Mouse (Mus musculus) lung, adult 18-20 months (tissue): Measurements from ENCODE around the gene Cxcl1.
"Not testable (repeated sequence)": the region's sequence is repeated elsewhere in the genome, so short reads cannot be mapped to it uniquely, and the experiment has no call there.

Source experiments
- DNase-seq, 2 experiments: peaks; one replicate each; pipeline ENCODE4 v3.0.0; 2022; ENCODE audit warnings: mixed read lengths in 2 of 2

Cxcl1 gene

DNA sequence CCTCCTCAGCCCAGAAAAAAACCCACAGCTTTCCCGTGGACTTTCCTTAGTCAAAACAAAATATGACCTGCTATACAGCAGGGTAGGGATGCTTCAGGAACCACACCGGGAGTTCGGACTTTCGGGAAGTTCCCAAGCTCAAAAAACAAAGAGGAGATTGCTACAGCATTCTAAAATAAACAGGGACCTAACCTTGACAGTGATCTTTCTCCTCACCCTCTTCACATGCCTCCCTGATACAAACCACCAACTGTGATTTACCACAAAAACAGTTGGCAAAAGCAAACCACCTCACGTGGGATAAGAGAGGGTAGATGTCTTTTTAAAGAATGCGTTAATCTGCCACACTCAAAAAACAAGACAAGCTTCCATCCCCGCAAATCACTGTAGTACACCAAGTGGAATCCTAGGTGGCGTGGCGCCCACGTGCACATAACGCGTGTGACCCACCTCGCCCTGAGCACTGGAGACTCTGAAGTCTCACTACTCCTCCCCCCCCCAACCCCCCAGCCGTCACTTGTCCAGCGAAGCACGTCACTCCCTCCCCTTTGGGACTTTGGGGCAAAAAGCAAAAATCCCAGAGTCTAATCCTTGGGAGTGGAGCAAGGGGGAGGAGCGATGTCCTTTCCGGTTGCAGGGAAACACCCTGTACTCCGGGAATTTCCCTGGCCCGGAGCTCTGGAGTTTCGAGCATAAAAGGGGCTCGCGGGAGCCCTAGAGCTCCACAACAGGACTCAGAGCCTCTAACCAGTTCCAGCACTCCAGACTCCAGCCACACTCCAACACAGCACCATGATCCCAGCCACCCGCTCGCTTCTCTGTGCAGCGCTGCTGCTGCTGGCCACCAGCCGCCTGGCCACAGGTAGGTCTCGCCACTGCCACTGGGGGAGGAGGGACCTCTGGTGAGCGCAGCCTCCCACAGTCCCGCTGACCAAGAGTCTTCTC is at the start of gene Cxcl1:
Cxcl1 (plus strand) TSS at position 723 of the 945 bp plus-strand sequence.
- DNase-seq, result peak; percentile 26 to 33

DNA sequence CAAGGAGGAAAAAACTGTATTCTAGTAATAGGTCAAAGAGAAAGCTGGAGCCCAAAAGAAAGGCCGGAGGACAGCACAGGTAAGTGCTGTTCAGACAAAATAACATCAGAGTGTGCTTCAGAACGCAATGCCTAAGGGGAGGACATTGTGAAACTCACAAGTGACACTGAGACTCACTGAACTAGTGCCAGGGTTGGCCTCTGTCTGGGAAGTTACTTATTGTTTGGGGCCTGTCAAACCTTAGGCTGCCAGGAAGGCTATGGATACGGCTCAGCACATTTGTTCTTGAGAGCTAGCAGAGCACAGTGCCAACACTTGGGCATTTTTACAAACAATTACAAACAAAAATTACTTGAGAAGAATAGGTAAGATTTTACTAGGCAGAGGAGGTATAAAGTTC is 47.1 kb upstream of the Cxcl1 start:
- peak; percentile 6 to 34 for DNase-seq

DNA sequence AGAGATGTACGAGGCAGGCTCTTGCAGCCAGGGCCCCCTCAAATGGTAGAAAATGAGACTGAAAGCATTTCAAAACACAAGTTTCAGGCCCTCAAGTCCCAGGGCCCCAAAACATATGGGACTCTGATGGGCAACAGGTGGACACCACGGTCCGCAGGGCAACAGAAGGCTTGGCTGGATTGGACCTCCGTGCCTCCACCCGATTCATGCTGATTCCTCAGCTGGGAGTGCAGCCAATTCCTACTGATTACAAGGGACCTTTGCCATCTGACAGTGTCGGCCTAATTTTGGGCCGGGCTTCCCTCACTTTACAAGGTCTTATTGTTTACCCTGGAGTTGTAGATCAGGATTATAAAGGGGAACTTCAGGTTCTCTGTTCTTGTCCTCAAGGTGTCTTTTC is 40.9 kb upstream of the Cxcl1 start:
- DNase-seq, result not testable (repeated sequence)

DNA sequence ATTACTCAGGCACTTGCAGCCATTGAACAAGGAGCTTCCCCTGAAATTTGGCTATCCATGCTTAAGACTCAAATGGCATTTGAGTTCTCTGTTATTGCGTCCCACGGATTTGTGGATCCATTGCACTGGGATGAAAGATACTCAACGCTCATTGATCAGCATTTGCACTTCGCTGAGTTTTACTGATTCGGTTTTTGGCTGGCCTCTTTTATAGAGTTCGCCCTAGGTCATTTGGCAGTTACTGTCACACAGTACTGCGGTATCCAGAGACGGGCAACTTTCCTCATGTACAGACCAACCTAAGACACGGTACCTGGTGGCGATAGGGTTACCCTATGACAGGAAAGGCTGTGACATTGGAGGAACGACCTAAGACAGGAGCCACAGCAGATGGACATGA is 39.6 kb upstream of the Cxcl1 start:
- not testable (repeated sequence) for DNase-seq

DNA sequence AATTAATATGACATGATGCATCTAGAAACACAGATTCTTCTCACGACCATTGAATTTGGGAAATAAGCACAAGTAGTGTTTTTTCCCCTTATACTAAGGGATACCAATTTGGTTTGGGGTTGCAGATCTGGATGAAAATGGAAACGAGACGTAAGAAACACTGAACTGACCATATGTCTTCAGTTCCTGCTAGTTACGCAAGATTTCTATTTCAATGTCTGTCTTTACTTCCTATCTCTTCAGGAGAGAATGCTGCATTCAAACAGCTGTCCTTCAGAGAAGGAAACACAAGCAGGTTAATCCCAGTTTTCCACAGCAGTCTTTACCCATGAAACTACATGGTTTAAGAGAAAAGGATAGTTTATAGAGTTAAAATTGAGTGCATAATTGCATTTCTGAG is 37.8 kb upstream of the Cxcl1 start:
- no peak for DNase-seq

DNA sequence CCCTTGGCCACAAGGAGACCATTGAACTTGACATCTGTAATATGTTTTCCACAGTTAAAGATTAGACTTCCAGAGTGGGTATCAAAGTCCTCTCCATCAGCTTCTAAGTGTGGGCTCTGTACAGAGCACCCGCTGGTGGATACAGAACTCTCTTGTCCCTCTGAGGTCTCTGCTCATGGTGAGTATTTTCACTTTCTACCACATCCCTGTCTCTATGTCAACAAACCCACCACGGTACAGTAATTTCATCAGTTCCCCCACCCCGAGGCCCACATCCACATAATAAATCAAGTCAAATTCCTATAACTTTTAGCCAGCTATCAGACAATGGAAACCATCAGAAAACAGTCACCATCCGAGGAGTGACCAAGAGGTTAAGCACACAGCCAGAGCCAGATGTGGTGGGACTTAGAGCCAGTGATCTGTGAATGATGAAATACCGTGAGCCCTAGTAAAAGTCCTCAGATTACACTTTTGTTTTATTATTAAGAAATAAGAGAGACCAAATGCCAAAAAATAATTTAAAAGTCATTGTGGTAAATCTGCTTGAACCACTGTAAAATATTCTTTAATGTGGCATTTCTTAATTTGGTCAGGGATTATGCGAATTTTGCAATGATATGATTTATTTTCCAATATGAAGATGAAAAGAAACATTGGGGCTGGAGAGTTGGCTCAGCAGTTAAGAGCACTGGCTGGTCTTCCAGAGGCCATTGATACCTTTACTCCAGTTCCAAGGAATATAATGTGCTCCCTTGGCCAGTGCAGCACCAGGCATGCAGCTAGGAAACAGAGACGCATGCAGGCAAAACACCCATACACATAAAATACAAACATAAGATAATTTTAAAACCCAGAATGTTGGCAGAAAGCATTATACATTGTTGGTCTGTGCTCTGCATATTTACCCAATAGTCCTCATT is 35.5 kb upstream of the Cxcl1 start:
- no peak for DNase-seq

DNA sequence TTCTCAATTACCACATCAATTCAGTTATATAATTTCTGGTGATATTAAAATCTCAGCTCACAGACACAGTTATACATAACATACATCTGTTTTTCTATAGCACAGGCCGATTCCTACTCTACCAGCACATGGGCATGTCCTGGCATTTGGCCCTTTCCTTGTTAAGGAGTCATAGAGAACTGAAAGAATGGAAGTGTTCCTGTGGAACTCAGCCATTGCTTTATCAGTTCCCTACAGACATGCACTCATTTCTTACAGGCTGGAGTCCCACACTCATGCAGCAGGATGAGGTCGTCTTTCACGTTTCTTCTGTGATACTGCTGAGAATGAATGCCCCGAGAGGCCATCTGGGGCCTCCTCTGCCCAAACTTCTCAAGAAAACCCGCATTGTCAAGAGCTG is 33.6 kb upstream of the Cxcl1 start:
- no peak for DNase-seq

DNA sequence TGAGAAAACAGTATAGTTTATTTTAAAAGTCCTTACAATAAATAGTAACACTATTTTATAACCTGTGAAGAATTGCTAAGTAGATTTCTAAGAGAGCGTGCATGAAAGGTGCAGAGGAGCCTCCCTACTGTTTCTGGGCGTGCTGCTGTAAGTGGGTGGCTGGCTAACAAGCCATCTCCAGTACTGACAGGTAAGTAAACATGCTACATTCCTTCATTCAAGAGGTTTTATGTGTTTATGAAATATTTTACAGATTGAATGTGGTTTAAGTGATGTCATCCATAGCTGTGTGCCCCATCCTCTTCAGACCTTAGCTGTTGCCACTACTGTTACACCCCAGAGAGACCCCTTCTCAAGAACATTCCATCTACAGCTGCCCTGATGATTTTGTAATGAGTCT is 32.6 kb upstream of the Cxcl1 start:
- no peak for DNase-seq

DNA sequence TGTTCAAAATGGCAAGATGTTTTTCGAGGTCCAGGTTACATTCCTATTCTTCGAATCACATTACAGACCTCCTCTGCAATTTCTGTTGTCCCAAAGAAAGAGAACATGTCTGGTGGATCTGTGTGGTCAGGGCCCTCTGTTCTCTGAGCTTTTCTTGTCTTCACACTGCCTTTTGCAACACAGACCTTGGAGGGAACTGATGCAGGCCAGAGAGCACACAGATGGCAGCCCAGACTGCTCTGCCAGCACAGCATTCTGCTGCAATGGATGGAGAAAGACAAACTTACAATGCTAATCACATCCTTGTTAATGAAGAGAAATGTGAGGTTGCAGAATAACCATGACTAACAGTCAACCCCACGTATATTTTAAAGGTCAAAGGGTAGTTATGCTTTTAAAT is 32.0 kb upstream of the Cxcl1 start:
- DNase-seq, result no peak

DNA sequence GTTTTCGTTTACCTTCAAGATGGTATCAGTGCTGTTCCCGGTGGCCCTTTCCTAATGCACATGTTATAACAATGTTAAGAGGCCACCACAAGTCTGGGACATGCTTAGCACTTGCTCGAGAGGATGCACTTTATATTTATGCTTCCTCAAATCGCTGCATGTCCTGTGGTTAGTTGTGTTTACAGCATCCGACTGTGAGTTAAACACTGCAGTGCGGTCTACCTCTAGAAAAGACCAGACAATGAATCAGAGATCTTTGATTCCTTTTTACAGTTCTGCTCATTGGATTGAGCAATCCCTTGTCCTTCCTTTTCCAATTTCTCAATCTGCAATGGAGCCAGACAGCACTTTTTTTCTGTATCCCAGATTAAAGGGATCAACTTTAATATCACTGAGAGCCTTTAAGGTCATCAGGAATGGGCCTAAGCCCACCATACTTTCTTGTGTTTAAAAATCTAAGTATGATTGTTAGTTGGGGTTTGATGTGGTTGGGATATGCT is 29.1 kb upstream of the Cxcl1 start:
- no peak for DNase-seq

DNA sequence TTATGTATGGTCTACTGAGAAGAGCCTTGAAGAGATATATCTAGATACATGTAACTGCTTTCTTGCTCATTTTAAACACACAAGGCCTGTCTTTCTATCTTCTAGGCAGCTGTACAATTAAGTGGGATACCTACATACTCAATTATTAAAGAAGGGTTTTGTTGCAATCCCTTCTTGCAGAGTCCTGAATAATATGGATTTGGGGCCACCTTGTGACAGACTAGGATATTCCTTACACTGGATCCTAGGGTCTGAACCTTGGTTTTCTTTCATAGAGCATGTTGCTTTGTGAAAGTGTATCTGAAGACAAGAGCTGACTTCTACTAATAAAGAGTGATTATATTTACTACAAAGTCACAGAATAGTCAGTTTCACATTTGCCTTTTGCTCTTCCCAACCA is 24.3 kb upstream of the Cxcl1 start:
- DNase-seq, result no peak

DNA sequence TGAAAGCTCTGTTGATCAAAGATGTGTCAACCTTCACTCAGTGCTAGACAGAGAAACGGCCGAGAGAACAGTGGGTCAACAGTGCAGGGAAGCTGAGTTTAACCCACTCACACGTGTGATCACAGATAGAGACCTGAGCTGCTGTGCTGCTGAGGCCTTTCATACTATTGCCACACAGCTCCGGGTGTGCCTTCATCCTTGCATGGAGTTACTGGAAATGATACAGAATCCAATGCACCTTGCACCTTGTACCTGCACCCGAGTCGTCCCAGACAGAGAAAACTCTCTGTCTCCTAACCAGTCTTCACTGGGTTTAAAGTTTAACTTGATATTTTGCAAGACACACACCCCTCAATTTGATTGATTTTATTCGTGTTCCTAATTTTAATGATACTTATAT is 18.7 kb upstream of the Cxcl1 start:
- no peak for DNase-seq

DNA sequence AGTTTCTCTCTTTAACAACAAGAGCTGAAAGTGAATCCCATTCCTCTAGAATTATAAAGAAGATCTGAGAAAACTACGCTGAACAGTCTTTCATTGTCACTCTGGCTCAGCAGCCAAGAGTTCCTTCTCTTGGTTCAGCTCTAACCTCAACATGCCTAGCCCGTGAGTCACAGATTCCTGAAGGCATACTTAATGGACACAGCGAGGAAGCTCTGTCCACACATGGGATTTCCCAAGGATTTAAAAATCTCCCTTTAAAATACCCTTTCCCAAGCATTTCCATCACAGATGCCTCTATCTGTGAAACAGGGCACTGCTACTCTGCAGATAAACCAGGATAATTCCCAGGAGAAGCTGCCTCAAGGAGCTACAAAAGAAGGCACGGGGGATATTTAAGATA is 15.0 kb upstream of the Cxcl1 start:
- DNase-seq, result peak; percentile 47

DNA sequence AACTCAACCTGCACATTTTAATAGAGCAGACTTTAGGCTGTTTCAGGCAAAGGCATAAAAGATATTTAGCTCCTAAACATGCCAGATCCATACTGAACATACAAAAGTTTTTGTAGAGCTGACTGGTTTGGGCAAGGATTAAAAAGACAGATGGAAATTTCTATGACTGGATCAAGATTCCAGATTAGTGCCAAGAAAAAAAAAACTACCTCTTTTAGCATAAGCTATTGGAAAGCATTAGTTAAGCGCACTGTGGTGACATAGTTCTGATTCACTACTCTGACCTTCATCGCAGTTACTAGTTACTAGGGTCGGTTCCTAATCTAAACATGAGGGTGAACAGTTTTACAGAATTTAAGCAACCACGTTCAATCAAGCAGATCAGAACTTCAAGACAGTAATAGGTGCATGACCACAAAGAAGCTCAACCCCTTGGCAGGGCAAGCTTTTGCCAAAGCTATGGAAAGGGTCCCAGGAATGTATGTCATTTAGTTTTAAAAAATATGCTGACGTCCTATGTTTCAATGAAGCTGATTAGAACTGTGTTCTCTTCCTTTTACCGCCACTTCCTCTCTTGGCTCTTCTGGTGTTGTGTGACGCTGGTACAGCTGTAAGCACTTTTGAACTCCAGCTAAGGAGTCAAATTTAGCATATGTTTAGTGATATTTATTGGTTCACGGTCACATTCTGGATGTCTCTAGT is 14.4 kb upstream of the Cxcl1 start:
- DNase-seq, result no peak

DNA sequence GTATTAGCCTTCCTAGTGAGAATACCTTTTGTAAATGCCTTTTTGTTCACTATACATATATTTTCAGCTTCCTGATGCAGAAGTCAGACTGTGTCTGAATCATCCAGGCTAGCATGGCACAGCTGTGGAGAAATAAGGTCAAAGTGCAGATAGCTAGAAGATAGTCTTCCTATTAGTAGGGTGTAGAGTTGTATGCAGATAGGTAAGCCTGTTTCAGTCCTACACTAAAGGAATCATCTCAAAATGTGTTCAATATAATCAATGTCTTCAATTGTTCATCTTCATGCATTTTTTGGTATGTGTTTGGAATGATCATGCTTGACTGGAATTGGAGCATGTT is 13.9 kb upstream of the Cxcl1 start:
- DNase-seq, result no peak

DNA sequence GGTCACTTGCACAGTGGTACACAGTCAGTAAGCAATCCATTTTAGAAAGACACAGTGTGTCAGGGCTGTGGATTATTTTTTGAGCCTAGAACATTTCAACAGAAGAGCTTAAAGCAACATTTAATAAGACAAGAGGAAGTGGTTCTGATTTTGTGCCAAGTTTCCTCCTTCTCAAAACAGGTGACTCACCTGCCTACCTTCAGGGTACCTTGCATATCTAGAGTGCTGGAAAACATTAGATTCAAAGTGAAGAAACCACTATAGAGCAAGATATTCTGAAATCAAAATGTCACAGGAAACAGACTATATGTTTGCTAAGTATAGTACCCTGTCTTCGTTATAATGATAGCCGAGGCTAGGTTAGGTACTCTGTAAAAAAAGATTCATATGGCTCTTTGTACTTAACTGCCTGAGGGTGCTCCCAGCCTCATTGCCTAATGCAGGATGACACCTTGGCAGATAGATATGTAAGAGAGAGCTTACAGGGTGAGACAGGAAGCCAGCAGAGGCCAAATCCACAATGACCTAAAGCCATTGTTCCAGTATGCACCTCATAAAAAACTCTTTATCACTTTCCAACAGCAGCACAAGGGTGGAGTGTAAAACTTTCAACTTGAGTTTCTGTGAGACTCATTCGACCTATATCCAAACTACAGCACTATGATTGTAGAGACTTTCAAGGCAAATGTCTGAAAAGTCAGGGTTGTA is 11.6 kb upstream of the Cxcl1 start:
- no peak for DNase-seq

DNA sequence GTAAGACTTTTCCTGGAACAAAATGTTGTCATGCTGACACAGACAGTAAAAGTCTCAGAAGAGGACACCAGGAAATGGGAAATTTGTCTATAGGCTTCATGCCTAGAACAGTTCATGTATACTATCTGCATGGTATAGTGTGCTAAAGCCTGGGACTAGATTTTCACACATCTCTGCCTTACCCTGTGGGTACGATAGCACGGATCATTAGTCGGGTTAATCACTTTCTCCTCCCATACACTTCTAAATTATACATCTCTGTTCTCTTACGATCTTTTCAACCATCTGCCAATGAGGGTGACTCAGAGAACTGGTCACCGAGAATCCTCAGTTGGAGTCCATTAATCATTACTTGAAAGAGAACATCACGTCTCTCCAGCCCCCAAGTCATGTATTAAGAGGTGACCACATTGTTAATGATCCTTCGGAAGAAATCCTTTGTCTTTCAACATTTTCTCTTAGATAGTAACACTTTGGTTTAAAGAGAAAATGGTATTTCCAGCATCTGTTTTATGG is 10.6 kb upstream of the Cxcl1 start:
- DNase-seq, result no peak

DNA sequence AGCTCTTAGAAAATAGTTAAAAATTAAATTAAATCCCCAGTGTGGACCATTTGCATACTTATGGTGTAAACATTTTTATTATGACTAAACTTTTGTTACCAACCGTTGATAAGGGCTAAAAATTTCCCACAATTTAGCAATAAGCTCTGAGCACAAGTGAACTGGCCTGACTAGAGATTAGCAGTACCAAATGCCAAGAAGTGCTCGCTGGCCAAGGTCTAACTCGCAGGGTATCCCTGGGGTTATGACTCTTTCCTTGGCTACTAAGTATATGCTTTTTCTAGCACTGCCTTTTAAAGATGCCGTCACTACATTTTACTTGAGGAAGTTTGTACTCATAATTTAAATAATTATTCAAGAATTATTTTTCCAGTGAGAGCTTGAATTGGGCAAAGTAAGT is 10.0 kb upstream of the Cxcl1 start:
- DNase-seq, result no peak

DNA sequence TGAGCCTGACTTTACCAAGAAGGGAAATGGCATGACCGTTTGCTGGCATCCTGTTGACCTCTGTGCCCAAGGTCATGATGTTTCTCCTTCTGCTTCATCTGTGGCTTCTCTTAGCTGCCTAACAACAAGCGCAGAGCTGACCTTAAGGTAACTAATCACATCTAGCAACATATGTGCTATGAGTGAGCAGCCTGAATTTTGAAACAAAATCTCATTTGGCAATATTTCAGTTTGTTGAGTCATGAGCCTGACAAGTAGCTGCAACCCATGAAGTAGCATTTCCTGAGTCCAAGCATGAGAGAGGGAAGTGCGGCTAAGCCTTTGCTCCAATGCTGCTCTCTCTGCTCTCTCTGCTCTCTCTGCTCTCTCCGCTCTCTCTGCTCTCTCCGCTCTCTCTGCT is 9.4 kb upstream of the Cxcl1 start:
- DNase-seq, result peak in 1 of 2 experiments; percentile 22

DNA sequence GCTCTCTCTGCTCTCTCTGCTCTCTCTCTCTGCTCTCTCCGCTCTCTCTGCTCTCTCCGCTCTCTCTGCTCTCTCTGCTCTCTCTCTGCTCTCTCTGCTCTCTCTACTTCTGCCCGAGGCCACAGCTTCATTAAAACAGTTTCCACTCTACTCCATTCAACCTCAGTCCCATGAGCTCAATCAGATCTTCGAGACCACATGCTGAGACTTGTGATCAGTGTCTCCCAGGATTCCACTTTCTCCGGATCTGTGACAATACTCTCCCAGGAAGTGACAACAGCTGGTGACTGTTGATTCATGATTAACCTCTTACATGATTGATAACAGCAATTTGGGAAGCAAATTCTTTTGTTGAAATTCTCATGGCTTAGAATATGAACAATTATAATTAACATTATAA is 8.9 kb upstream of the Cxcl1 start:
- no peak for DNase-seq

DNA sequence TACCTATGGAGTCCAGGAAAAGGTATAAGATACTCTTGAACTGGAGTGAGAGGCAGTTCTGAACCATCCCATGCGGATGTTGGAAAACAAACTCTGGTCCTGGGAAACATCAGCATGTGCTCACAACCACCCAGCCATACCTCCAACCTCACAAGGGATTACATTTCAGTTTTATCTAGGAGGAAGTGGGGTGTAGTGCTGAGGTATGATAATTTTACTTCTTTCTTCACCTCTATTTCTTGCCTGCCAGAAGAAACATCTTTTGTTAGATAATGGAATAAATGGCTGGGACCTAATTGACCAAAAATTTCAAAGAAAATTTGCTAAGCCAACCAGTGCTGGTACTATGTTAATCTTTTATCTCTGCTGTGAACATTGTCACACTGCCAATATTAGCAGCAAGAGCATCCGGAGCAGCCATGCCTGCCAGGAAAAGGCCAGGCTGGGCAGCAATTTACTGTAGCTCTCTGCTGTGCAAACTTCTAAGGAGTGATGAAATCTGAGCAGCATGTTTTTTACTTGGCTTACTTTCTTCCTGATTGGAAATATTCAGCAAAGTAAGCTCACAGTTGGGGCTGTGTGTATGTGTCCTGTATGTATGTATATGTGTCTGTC is 6.3 kb upstream of the Cxcl1 start:
- DNase-seq, result no peak

DNA sequence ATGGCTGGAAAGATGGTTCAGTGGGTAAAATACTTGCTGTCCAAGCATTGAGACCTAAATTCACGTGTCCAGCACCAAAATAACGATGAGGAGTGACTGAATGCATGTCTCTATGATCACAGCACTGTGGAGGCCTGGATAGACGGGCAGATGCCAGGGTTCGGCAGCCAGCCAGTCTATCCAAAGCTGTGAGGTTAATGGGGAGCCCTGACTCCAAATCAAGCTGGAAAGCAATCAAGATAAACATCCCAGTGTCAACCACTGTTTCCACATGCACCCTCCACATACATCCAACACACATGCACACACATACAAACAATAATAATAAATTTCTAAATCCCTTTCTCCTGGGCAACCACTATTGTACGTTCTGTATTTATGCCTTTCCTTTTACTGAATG is 2.4 kb upstream of the Cxcl1 start:
- no peak for DNase-seq
